Mouse (Mus musculus): ENCODE measurements around the gene Qtrt1.

GRCm38 (mm10) chr9:21405525-21405924 lies 6.1 kb upstream of the Qtrt1 start:
- TF ChIP-seq POLR2A (IDR thresholded peaks at IDR 0.05; ENCODE audit: borderline replicate concordance, extremely low read depth, low read depth, low read length) (no peak), CTCF (IDR thresholded peaks at IDR 0.05; ENCODE audit: insufficient read depth, low read length) (no peak)

Data from lung, adult 2 months (tissue).